Mouse (Mus musculus): ENCODE measurements at regions not wholly inside any gene's neighbourhood (a gene's known extent, or its start where the extent isn't known, plus 50 kb on each side); places are given as distances from the start of the nearest gene placed in this dataset.

DNA sequence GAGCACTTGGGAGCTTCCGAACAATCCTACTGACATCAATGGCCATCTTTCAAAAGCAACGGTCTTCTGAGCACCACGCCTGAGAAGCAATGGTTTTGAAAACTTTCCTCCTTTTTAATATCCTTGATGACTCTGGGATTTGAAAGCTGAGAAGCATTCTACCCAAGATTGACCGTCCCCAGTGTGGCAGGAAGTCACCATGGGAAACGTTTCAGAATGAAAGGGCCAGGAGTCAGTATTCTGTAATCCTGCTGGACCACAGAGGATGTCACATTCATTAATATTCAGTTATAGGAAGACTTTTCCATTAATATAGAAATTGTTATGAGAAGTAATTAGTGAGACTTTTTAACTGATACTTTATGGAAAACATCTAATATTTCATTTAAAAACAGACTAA is 190.1 kb upstream of the Ttc29 start:
- Histone ChIP-seq H3K9me3 (no peaks in the 10 kb centered on the region), H3K36me3 (no peaks in the 10 kb centered on the region), H3K27ac (0 out of 2 replicates have a peak overlapping the region, but pooled peaks have one; percentile 36), H3K9ac (no peak overlapping the region), H3K4me3 (no peak overlapping the region), H3K4me2 (replicated peaks) (no peak overlapping the region), H3K4me1 (peaks cover 13% of the 10 kb centered on the region), H3K27me3 (no peaks in the 10 kb centered on the region)
- WGBS = 55% methylated on average over 5 of the region's 5 CpGs
- no peak for ATAC-seq (ENCODE audit: insufficient number of reproducible peaks, insufficient read depth, low FRiP score, low TSS enrichment)

DNA sequence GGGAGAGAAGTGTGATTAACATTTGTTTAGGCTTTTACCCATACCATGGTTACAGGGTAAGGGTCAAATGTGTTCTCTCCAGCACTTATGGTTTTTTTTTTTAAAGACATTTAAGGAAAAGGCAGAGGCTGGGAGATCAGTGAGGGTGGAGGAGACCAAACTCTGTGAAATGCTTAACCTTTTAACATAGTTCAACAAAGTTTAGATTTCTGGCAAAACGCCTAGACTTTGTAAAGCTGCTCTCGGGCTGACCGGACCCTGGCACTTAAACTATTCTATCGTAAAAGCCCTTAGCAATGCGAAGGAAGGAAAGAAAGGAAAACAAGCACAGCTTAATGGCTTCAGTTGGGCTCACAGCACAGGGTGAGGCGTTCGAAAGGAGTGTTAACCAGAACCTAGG is 189.6 kb upstream of the Ttc29 start:
- ATAC-seq (ENCODE audit: insufficient number of reproducible peaks, insufficient read depth, low FRiP score, low TSS enrichment) = no peak; the same call in 1 of the 2 replicates
- 30% methylated on average over 7 of the region's 7 CpGs for WGBS
- Histone ChIP-seq H3K4me2 (replicated peaks) (no peak overlapping the region), H3K4me1 (peaks cover 13% of the 10 kb centered on the region), H3K4me3 (no peak overlapping the region), H3K36me3 (no peaks in the 10 kb centered on the region), H3K9me3 (no peaks in the 10 kb centered on the region), H3K9ac (no peak overlapping the region), H3K27me3 (no peaks in the 10 kb centered on the region), H3K27ac (peak overlapping the region; percentile 72)

GRCm38 (mm10) chr8:78023936-78024335 is 189.2 kb upstream of the Ttc29 start:
- H3K4me2 ChIP-seq (replicated peaks) = no peak overlapping the region
- no peak for ATAC-seq (ENCODE audit: insufficient number of reproducible peaks, insufficient read depth, low FRiP score, low TSS enrichment)
- H3K27ac ChIP-seq = peak overlapping the region; percentile 72
- no peak overlapping the region for H3K9ac ChIP-seq
- no peaks in the 10 kb centered on the region for H3K9me3 ChIP-seq
- H3K4me1 ChIP-seq = peaks cover 13% of the 10 kb centered on the region
- 41% methylated on average over 4 of the region's 4 CpGs for WGBS
- no peaks in the 10 kb centered on the region for H3K27me3 ChIP-seq
- no peak overlapping the region for H3K4me3 ChIP-seq
- H3K36me3 ChIP-seq = no peaks in the 10 kb centered on the region

DNA sequence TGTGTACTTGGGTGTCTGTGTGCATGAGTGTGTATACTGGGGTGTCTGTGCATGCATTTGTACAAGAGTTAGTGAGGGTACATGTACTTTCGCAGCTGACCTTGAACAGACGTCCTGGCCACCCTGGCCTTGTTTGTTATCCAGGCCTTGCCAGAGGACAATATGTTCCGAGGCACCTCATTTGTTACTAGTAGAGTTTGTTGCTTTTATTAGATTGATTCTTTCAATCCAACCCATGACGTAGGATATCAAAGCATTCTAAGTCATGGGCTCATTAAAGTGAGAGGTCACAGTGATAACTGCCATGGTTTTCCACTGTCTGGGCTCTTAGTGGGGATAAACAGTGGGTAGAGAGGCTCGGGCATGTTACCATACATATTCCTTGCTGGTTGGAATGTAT is 188.1 kb upstream of the Ttc29 start:
- Histone ChIP-seq H3K4me2 (replicated peaks) (no peak overlapping the region), H3K9me3 (no peaks in the 10 kb centered on the region), H3K27ac (no peak overlapping the region), H3K36me3 (no peaks in the 10 kb centered on the region), H3K9ac (no peak overlapping the region), H3K4me1 (peaks cover 13% of the 10 kb centered on the region), H3K27me3 (no peaks in the 10 kb centered on the region), H3K4me3 (no peak overlapping the region)
- ATAC-seq (ENCODE audit: insufficient number of reproducible peaks, insufficient read depth, low FRiP score, low TSS enrichment) = no peak
- 83% methylated on average over 5 of the region's 5 CpGs for WGBS

DNA sequence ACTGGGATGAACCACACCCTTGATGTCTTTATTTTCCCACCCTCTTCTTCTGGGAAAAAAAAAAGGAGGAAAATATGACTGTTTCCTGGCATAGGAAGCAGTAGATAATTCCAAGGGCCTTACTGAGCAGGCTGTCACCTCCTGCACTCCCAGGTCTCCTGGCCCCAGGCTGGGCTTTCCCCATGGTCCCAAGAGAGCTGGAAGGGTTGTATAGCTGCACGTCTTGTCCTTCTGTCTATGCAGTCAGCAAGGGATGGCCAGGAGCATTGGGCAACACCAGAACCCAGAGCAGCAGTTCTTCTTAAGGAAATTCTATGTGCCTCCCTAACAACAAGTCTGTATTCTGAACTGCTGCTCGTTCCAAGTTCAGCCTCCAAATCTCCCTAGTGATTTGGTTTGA is 185.7 kb upstream of the Ttc29 start:
- H3K4me1 ChIP-seq = peaks cover 12% of the 10 kb centered on the region
- no peak overlapping the region for H3K4me3 ChIP-seq
- no peak for ATAC-seq (ENCODE audit: insufficient number of reproducible peaks, insufficient read depth, low FRiP score, low TSS enrichment)
- no peak overlapping the region for H3K9ac ChIP-seq
- no peaks in the 10 kb centered on the region for H3K36me3 ChIP-seq
- H3K27me3 ChIP-seq = no peaks in the 10 kb centered on the region
- H3K27ac ChIP-seq = no peak overlapping the region
- H3K4me2 ChIP-seq (replicated peaks) = no peak overlapping the region
- 77% methylated on average over 2 of the region's 2 CpGs for WGBS
- no peaks in the 10 kb centered on the region for H3K9me3 ChIP-seq

DNA sequence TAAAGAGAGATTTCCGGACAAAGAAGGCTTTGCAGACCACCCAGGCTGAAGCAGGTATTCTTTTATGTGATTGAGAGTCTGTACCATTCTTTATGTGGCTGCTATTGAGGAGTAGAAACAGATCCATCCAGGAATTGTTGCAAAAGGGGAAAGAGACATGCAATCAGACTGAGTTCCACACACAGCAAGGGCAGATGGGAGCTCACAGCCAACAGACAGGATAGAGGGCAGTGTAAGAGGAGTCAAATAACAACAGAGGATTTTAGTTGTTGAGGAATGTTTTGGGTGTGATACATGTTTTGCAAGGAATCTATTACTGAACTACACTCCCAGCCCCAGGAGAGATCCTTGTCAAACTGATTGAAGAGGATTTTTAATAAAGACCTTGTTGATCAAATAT is 184.2 kb upstream of the Ttc29 start:
- no peak overlapping the region for H3K9ac ChIP-seq
- H3K9me3 ChIP-seq = no peaks in the 10 kb centered on the region
- no peak overlapping the region for H3K4me3 ChIP-seq
- 71% methylated on average over 1 of the region's 1 CpGs for WGBS
- H3K36me3 ChIP-seq = no peaks in the 10 kb centered on the region
- no peaks in the 10 kb centered on the region for H3K27me3 ChIP-seq
- peaks cover under 1% of the 10 kb centered on the region; the same call in 1 of the 2 replicates for H3K4me1 ChIP-seq
- no peak for ATAC-seq (ENCODE audit: insufficient number of reproducible peaks, insufficient read depth, low FRiP score, low TSS enrichment)
- H3K4me2 ChIP-seq (replicated peaks) = no peak overlapping the region
- H3K27ac ChIP-seq = no peak overlapping the region

DNA sequence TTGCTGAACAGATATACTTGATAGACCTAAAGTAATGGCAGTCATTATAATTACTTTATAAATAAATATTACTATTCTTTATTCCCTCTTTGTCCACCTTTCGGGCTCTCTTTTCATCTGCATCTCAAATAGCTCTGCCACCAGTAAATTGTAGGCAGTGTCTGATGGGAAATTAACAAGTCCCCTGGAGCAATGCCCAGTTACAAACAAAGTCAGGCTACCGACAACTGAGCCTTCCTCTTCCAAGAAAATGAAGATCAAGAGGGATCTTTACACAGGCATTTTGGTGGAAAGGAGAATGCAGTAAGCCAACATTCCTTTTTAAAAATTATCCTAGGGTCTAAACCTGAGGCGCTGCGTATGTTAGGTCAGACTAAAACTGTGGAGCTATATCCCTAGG is 181.3 kb upstream of the Ttc29 start:
- 74% methylated on average over 4 of the region's 4 CpGs for WGBS
- Histone ChIP-seq H3K4me1 (no peaks in the 10 kb centered on the region), H3K27ac (no peak overlapping the region), H3K4me2 (replicated peaks) (no peak overlapping the region), H3K4me3 (no peak overlapping the region), H3K36me3 (no peaks in the 10 kb centered on the region), H3K9me3 (no peaks in the 10 kb centered on the region), H3K27me3 (no peaks in the 10 kb centered on the region), H3K9ac (no peak overlapping the region)
- ATAC-seq (ENCODE audit: insufficient number of reproducible peaks, insufficient read depth, low FRiP score, low TSS enrichment) = no peak

GRCm38 (mm10) chr8:78034687-78035086 is 178.4 kb upstream of the Ttc29 start:
- Histone ChIP-seq H3K36me3 (no peaks in the 10 kb centered on the region), H3K4me3 (no peak overlapping the region), H3K9me3 (no peaks in the 10 kb centered on the region), H3K4me2 (replicated peaks) (no peak overlapping the region), H3K9ac (no peak overlapping the region), H3K27me3 (no peaks in the 10 kb centered on the region), H3K27ac (no peak overlapping the region), H3K4me1 (no peaks in the 10 kb centered on the region)
- ATAC-seq (ENCODE audit: insufficient number of reproducible peaks, insufficient read depth, low FRiP score, low TSS enrichment) = no peak
- WGBS = 82% methylated on average over 4 of the region's 4 CpGs

- no peaks in the 10 kb centered on the region for H3K4me1 ChIP-seq
- H3K4me3 ChIP-seq = no peak overlapping the region
- H3K27me3 ChIP-seq = no peaks in the 10 kb centered on the region
- H3K9ac ChIP-seq = no peak overlapping the region
- H3K36me3 ChIP-seq = no peaks in the 10 kb centered on the region
- H3K27ac ChIP-seq = no peak overlapping the region
- no peaks in the 10 kb centered on the region for H3K9me3 ChIP-seq
- no peak overlapping the region for H3K4me2 ChIP-seq (replicated peaks)
- ATAC-seq (ENCODE audit: insufficient number of reproducible peaks, insufficient read depth, low FRiP score, low TSS enrichment) = no peak
- 71% methylated on average over 1 of the region's 1 CpGs for WGBS
These were observed 175.9 kb upstream of the Ttc29 start for GRCm38 (mm10) chr8:78037218-78037617.

- H3K9me3 ChIP-seq = peaks cover 3% of the 10 kb centered on the region; the same call in 1 of the 2 replicates
- WGBS = 90% methylated on average over 3 of the region's 3 CpGs
- no peak for ATAC-seq (ENCODE audit: insufficient number of reproducible peaks, insufficient read depth, low FRiP score, low TSS enrichment)
- H3K4me2 ChIP-seq (replicated peaks) = no peak overlapping the region
- no peak overlapping the region for H3K9ac ChIP-seq
- no peaks in the 10 kb centered on the region for H3K36me3 ChIP-seq
- no peaks in the 10 kb centered on the region for H3K27me3 ChIP-seq
- H3K4me1 ChIP-seq = no peaks in the 10 kb centered on the region
- H3K27ac ChIP-seq = no peak overlapping the region
- no peak overlapping the region for H3K4me3 ChIP-seq
These were observed 166.4 kb upstream of the Ttc29 start for GRCm38 (mm10) chr8:78046691-78047090.

- H3K9ac ChIP-seq = no peak overlapping the region
- H3K27ac ChIP-seq = no peak overlapping the region
- H3K36me3 ChIP-seq = no peaks in the 10 kb centered on the region
- no peaks in the 10 kb centered on the region for H3K27me3 ChIP-seq
- H3K4me2 ChIP-seq (replicated peaks) = no peak overlapping the region
- no peak for ATAC-seq (ENCODE audit: insufficient number of reproducible peaks, insufficient read depth, low FRiP score, low TSS enrichment)
- peaks cover 2% of the 10 kb centered on the region; the same call in 1 of the 2 replicates for H3K9me3 ChIP-seq
- 78% methylated on average over 3 of the region's 3 CpGs for WGBS
- peaks cover 7% of the 10 kb centered on the region; the same call in 1 of the 2 replicates for H3K4me1 ChIP-seq
- H3K4me3 ChIP-seq = no peak overlapping the region
These were observed 162.3 kb upstream of the Ttc29 start for GRCm38 (mm10) chr8:78050768-78051167.

GRCm38 (mm10) chr8:78054435-78054834 is 158.7 kb upstream of the Ttc29 start:
- Histone ChIP-seq H3K4me1 (peaks cover 7% of the 10 kb centered on the region; the same call in 1 of the 2 replicates), H3K27me3 (no peaks in the 10 kb centered on the region), H3K4me3 (no peak overlapping the region), H3K4me2 (replicated peaks) (0 out of 2 replicates have a peak overlapping the region, but pooled peaks have one; percentile 19), H3K9ac (no peak overlapping the region), H3K27ac (no peak overlapping the region), H3K36me3 (no peaks in the 10 kb centered on the region), H3K9me3 (no peaks in the 10 kb centered on the region)
- WGBS = 10% methylated on average over 5 of the region's 5 CpGs
- 0 out of 2 replicates have a peak, but pooled peaks have one; percentile 35 for ATAC-seq (ENCODE audit: insufficient number of reproducible peaks, insufficient read depth, low FRiP score, low TSS enrichment)
